Mouse (Mus musculus) heart, embryonic 13.5 days (tissue): Measurements from ENCODE around the gene Ttll8. TPM values are rescaled to one million over a fixed set of nuclear protein-coding genes. Genes with fewer than 3 reads are reported as not detected.

Source experiments
- ATAC-seq: fragments of 200-750 bp; cut with Nextera tagmentation; 2 replicates; pipeline ENCODE4 v1.8.0; 2017; ENCODE audit warnings: moderate TSS enrichment; ENCODE audit not compliant: insufficient number of reproducible peaks, low FRiP score, low TSS enrichment; ENCODE audit errors: extremely low read depth
- H3K27ac ChIP-seq: fragments of 300-500 bp; sonication (generic); replicated peaks from 2 replicates; pipeline ENCODE4 v1.5.1; 2015; ENCODE audit warnings: moderate library complexity, mild to moderate bottlenecking, inconsistent platforms
- H3K27me3 ChIP-seq: fragments of 300-500 bp; sonication (generic); replicated peaks from 2 replicates; pipeline ENCODE4 v1.6.1; 2015; ENCODE audit warnings: mild to moderate bottlenecking, inconsistent platforms
- H3K36me3 ChIP-seq: fragments of 300-500 bp; sonication (generic); 2 replicates; pipeline ENCODE4 v1.6.1; 2015; ENCODE audit warnings: mild to moderate bottlenecking, inconsistent platforms
- H3K4me1 ChIP-seq: fragments of 300-500 bp; sonication (generic); 2 replicates; pipeline ENCODE4 v1.6.1; 2015; ENCODE audit warnings: inconsistent platforms
- H3K4me2 ChIP-seq: fragments of 300-500 bp; sonication (generic); 2 replicates; pipeline ENCODE4 v1.6.1; 2015; ENCODE audit warnings: inconsistent platforms, mild to moderate bottlenecking, moderate library complexity
- H3K4me3 ChIP-seq: fragments of 300-500 bp; sonication (generic); 2 replicates; pipeline ENCODE4 v1.5.1; 2015; ENCODE audit warnings: moderate library complexity, mild to moderate bottlenecking, inconsistent platforms
- H3K9ac ChIP-seq: fragments of 300-500 bp; sonication (generic); 2 replicates; pipeline ENCODE4 v1.6.1; 2015; ENCODE audit warnings: inconsistent platforms, mild to moderate bottlenecking, moderate library complexity
- H3K9me3 ChIP-seq: fragments of 300-500 bp; sonication (generic); 2 replicates; pipeline ENCODE4 v1.6.1; 2016; ENCODE audit warnings: inconsistent platforms
- WGBS: fragments of 180-500 bp; shearing (Covaris S2); methylation state at CpG from one replicate; pipeline ENCODE4 v1.1.7; 2015; ENCODE audit warnings: mixed read lengths; 5-methylcytosine and 5-hydroxymethylcytosine counted together
- polyA plus RNA-seq: library from polyadenylated mRNA; unstranded; fragments of >200 nt; fragmentation: Nextera tagmentation; extraction: Ambion mirVana; gene quantifications from 2 replicates; pipeline ENCODE4 v1.2.1, GENCODE M21; 2015

Gene Ttll8
- polyA plus RNA-seq, 1 experiment from 2014 or later, result not detected

DNA sequence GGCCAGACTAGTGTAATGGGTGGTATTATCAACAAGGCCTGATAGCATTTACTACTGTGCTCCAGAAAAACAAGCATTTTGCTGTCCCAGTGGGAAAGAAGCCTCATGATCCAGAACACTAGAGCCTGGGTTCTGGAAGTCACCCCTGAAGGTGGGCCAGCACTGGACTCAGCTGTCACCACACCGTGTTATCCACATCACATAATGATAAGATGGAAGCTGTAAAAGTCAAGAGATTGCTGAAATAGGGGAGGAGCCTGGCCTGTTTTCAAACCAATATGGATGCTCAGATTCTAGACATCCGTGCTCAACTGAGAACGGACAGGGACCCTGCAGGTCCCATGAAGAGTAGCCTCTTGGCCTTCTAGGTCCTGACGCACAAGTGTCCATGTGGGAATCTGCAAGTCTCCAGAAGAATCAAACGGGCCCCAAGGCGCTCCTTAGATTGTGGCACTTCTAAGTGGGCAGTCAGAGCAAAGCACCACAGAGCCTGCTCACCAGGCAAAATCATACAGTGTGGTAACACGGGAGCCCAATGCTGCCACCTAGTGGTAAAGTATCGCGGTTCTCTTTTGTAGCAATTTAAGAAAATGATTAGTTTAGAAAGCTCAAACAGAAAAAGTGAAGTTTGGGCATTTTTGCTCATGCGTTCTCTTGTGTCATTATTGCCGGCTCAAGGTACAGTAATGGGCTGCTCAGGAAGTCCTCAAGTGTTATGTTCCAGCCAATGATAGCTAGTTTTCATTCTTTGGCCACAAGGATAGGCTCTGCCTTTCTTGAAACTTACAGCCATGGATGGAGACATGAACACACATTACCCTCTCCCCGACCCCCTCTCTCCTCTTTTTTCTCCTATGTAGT, 32.9 kb downstream of the Ttll8 start:
- 0 out of 2 replicates have a peak overlapping the region, but pooled peaks have one; percentile 60 for H3K9ac ChIP-seq
- H3K4me3 ChIP-seq, result no peak overlapping the region
- H3K4me2 ChIP-seq, result peak overlapping the region; percentile 43
- no peaks in the 10 kb centered on the region for H3K9me3 ChIP-seq
- 21% methylated on average over 12 of the region's 12 CpGs for WGBS
- no peak for ATAC-seq
- no peaks in the 10 kb centered on the region for H3K36me3 ChIP-seq
- peaks cover 4% of the 10 kb centered on the region; the same call in 1 of the 2 replicates for H3K27me3 ChIP-seq
- peaks cover 3% of the 10 kb centered on the region; the same call in 1 of the 2 replicates for H3K4me1 ChIP-seq
- H3K27ac ChIP-seq, result no peak overlapping the region

DNA sequence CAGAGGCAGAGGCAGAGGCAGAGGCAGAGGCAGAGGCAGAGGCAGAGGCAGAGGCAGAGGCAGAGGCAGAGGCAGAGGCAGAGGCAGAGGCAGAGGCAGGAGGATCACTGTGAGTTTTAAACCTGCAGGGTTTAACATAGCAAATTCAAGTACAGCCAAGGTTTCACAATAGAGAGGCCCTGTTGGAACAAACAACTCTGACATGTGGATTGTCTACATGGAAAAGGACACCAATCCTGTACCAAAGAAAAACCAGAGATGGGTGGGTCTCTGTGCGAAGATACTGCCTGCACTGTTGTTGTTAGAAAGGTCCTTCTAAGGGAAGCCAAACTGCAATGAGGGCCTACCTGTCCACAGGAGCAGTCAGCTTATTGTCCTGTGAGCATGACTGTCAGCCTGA, 34.2 kb downstream of the Ttll8 start:
- 83% methylated on average over 1 of the region's 1 CpGs for WGBS
- H3K4me1 ChIP-seq, result peaks cover 3% of the 10 kb centered on the region; the same call in 1 of the 2 replicates
- no peak overlapping the region for H3K27ac ChIP-seq
- no peaks in the 10 kb centered on the region for H3K9me3 ChIP-seq
- H3K4me3 ChIP-seq, result no peak overlapping the region
- H3K36me3 ChIP-seq, result no peaks in the 10 kb centered on the region
- no peak overlapping the region for H3K4me2 ChIP-seq
- H3K27me3 ChIP-seq, result peaks cover 4% of the 10 kb centered on the region; the same call in 1 of the 2 replicates
- ATAC-seq, result no peak
- no peak overlapping the region for H3K9ac ChIP-seq

GRCm38 (mm10) chr15:88919328-88919727, 34.9 kb downstream of the Ttll8 start:
- Histone ChIP-seq H3K4me3 (no peak overlapping the region), H3K27ac (no peak overlapping the region), H3K9ac (no peak overlapping the region), H3K4me1 (peaks cover 3% of the 10 kb centered on the region; the same call in 1 of the 2 replicates), H3K9me3 (no peaks in the 10 kb centered on the region), H3K4me2 (no peak overlapping the region), H3K36me3 (no peaks in the 10 kb centered on the region), H3K27me3 (peaks cover 4% of the 10 kb centered on the region; the same call in 1 of the 2 replicates)
- no peak for ATAC-seq
- 75% methylated on average over 12 of the region's 12 CpGs for WGBS

GRCm38 (mm10) chr15:88917126-88917525, 37.1 kb downstream of the Ttll8 start:
- H3K27ac ChIP-seq, result no peak overlapping the region
- H3K9me3 ChIP-seq, result no peaks in the 10 kb centered on the region
- ATAC-seq, result no peak
- H3K9ac ChIP-seq, result no peak overlapping the region
- peaks cover 3% of the 10 kb centered on the region; the same call in 1 of the 2 replicates for H3K4me1 ChIP-seq
- 78% methylated on average over 8 of the region's 8 CpGs for WGBS
- no peaks in the 10 kb centered on the region; the same call in none of the 2 replicates for H3K27me3 ChIP-seq
- no peak overlapping the region for H3K4me2 ChIP-seq
- H3K4me3 ChIP-seq, result no peak overlapping the region
- H3K36me3 ChIP-seq, result no peaks in the 10 kb centered on the region

GRCm38 (mm10) chr15:88916366-88916765, 37.9 kb downstream of the Ttll8 start:
- Histone ChIP-seq H3K27ac (no peak overlapping the region), H3K4me2 (no peak overlapping the region), H3K4me3 (no peak overlapping the region), H3K9ac (no peak overlapping the region), H3K36me3 (no peaks in the 10 kb centered on the region), H3K27me3 (no peaks in the 10 kb centered on the region; the same call in 1 of the 2 replicates), H3K9me3 (no peaks in the 10 kb centered on the region), H3K4me1 (peaks cover 3% of the 10 kb centered on the region; the same call in 1 of the 2 replicates)
- no peak for ATAC-seq
- 57% methylated on average over 3 of the region's 3 CpGs for WGBS

DNA sequence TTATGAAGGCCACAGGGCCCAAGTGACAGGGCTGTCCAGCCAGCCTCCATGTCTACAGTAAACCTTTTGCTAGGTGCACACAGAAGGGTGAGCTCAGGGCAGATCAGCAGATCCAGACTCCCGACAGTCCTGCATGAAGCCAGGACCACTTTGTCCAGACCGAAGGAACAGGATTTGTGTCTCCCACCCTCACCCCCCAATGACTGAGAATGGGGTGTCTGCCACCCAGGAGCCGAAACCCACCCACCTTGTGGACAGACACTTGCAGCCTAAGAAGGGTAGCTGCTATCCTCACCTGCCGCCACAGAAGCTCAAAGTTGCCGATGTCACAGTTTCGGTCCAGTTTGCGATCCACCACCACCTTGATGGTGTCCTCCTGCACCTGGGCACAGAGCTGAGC, 39.2 kb downstream of the Ttll8 start:
- WGBS, result 84% methylated on average over 7 of the region's 7 CpGs
- H3K36me3 ChIP-seq, result no peaks in the 10 kb centered on the region
- H3K27me3 ChIP-seq, result no peaks in the 10 kb centered on the region; the same call in 1 of the 2 replicates
- no peak overlapping the region for H3K4me3 ChIP-seq
- no peak overlapping the region for H3K4me2 ChIP-seq
- H3K27ac ChIP-seq, result no peak overlapping the region
- no peak overlapping the region for H3K9ac ChIP-seq
- no peaks in the 10 kb centered on the region for H3K9me3 ChIP-seq
- ATAC-seq, result no peak; the same call in 1 of the 2 replicates
- no peaks in the 10 kb centered on the region for H3K4me1 ChIP-seq

GRCm38 (mm10) chr15:88906347-88906746, 47.9 kb downstream of the Ttll8 start:
- H3K27me3 ChIP-seq, result no peaks in the 10 kb centered on the region
- H3K4me2 ChIP-seq, result no peak overlapping the region
- H3K36me3 ChIP-seq, result no peaks in the 10 kb centered on the region
- no peak for ATAC-seq
- no peak overlapping the region for H3K4me3 ChIP-seq
- H3K4me1 ChIP-seq, result no peaks in the 10 kb centered on the region
- no peaks in the 10 kb centered on the region for H3K9me3 ChIP-seq
- no peak overlapping the region for H3K27ac ChIP-seq
- WGBS, result 66% methylated on average over 4 of the region's 4 CpGs
- H3K9ac ChIP-seq, result no peak overlapping the region

GRCm38 (mm10) chr15:88904056-88904811, 50.0 kb downstream of the Ttll8 start:
- no peak overlapping the region for H3K4me3 ChIP-seq
- H3K9me3 ChIP-seq, result no peaks in the 10 kb centered on the region
- H3K36me3 ChIP-seq, result no peaks in the 10 kb centered on the region
- no peaks in the 10 kb centered on the region for H3K4me1 ChIP-seq
- no peak for ATAC-seq
- no peaks in the 10 kb centered on the region for H3K27me3 ChIP-seq
- H3K9ac ChIP-seq, result no peak overlapping the region
- no peak overlapping the region for H3K4me2 ChIP-seq
- H3K27ac ChIP-seq, result no peak overlapping the region
- WGBS, result 80% methylated on average over 14 of the region's 14 CpGs

DNA sequence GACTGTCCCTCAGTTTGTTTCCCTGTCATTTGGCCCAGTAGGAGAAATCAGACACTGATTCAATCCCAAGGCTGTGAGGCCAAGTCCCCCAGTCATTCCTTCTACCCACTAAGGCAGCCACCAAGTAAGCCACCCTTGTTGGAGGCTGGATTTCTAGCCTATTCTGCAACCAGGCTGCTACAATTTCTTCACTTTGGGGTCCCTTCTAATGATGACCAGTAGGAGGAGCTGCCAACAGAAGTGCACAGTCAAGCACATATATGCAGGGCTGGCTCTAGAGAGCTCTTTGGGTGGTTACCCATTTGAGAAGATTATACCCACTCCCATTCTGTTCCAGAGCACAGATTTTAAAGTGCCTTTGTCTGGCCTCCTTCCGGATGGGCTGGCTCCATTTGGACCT, 51.1 kb downstream of the Ttll8 start:
- WGBS, result 93% methylated on average over 1 of the region's 1 CpGs
- ATAC-seq, result no peak

DNA sequence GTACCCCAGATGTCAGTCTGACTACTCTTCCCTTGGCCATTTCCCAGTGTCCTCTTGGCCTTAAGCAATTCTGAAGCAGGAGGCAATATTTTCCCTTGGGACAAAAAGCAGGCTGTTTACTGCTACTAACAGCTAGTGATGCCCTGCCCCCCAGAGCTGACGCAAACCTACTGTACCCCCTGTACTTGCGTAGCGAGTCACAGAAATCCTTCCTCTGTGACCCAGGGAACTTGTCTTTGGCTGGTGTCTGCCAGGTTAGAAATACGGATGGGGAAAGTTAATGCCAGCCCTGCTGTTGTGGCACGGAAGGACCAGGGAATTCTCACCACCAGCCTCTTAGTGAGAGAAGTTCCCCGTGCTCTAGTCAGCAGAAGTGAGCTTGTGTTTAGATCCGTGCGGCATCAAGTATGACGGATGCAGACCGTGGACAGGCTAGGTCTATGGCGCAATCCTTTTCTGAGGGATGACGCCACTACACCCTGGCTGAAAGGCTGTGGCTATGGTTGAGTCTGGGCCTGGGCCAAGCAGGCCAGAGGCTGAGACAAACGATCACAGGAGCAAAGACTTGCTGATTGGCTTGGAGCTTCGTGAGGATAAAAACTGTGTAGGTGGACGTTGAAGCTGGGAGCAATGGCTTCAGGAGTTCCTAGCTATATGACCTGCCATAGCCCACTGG, 51.9 kb downstream of the Ttll8 start:
- Histone ChIP-seq H3K36me3 (no peaks in the 10 kb centered on the region), H3K4me2 (no peak overlapping the region), H3K9me3 (no peaks in the 10 kb centered on the region), H3K27ac (no peak overlapping the region), H3K4me3 (no peak overlapping the region), H3K9ac (no peak overlapping the region), H3K27me3 (no peaks in the 10 kb centered on the region), H3K4me1 (no peaks in the 10 kb centered on the region)
- no peak for ATAC-seq
- 80% methylated on average over 15 of the region's 15 CpGs for WGBS

More for the DNA sequence above, 51.1 kb downstream of the Ttll8 start:
- Histone ChIP-seq H3K27me3 (no peaks in the 10 kb centered on the region), H3K9ac (no peak overlapping the region), H3K36me3 (no peaks in the 10 kb centered on the region), H3K4me2 (no peak overlapping the region), H3K4me3 (no peak overlapping the region), H3K27ac (no peak overlapping the region), H3K4me1 (no peaks in the 10 kb centered on the region), H3K9me3 (no peaks in the 10 kb centered on the region)
